Mouse (Mus musculus): ENCODE results near the gene Fam111a.
A peak's percentile ranks its signal among the peaks of the same experiment; 100 is the strongest.
"Not testable (repeated sequence)": the region's sequence is repeated elsewhere in the genome, so short reads cannot be mapped to it uniquely, and the experiment has no call there.

Gene Fam111a

DNA sequence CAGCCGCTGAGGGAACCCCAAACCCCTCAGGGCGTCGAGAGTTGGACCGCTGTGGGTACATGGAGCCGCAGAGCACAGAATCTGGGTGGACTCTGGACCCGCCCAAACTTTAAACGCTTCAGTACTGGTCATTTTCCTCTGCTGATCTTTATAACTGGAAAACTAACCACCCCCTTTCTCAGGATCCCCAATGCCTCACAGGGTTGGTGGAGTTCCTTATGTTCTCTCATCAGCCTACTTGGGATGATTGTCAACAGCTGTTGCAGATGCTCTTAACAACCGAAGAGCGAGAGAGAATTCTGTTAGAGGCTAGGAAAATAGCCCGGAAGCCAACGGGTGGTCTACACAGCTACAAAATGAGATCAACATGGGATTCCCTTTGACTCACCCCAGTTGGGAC is at the start of gene Fam111a:
TSS of gene Fam111a (plus strand) at position 301 of the 400 bp plus-strand sequence.
- DNase-seq: not testable (repeated sequence)

DNA sequence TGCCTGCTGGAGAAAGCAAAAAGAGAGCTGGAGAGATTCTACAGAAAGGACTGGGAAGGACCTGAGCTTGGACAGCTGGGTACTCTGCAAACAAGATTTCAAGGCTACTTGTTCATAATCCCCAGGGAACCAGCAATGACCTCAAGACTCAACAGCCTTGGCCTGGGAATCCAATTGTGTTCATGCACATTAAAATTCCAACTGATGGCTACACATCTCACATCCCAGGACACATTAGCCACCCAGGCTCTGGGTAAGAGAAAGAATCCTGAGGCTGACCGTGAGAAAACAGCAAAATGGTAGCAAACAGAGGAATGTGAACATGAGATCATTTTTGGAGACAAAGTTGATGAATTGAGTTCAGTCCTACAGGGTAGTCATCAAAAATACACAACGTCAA is 49.3 kb upstream of the Fam111a start:
- no peak for DNase-seq

DNA sequence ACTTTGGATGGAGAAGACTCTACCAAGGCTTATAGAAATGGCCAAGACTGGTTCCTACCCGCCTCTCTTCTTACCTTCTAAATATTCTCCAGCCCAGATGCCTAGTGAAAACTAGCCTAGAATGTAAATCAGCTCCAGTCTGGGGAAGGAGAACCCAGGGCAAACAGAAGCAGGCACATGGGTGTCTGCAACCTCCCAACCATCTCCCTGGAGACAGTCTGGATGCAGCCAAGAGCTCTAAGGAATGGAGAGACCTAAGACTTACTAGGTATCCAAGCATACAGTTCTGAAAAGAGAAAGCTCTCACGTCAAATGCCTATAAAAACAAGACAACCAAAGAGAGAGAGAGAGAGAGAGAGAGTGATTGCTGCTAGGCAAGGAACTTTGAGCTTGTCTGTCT is 47.6 kb upstream of the Fam111a start:
- DNase-seq: no peak

DNA sequence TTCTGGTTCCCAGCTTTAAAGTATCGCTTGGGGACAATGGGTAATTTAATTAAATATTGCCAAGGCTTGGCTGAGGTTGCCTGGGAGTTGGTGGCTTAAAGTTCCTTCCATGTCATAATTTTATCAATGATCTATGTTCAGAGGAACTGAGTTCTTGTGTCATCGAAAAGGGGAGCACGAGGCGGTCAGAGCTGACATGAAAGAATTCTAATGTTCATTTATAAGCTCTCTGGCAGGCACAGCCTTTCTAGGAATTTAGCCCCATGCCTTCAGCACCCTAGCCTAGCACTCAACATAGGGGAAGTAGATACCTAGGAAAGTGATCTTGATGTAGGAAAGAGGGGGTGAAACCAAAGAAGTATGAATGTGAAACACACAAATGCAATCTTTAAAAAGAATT is 47.2 kb upstream of the Fam111a start:
- DNase-seq: no peak

DNA sequence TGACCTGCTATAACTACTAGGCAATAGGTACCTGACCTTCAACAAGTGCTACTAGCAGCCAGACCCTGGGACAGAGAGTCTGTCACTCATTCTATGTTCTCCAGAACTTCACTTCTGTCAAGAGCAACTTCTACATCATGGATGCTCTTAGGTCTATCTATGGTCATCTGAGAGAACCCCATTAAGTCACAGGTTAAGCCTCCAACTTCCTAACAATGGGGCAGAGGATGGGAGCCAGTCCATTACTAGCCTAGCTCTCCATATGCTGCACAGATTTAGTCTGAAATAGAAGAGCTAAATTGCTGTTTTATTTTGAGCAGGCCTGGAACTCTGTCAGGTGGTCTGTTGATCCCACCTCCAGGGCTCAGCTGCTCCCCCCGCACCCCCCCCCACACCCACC is 46.6 kb upstream of the Fam111a start:
- no peak for DNase-seq

DNA sequence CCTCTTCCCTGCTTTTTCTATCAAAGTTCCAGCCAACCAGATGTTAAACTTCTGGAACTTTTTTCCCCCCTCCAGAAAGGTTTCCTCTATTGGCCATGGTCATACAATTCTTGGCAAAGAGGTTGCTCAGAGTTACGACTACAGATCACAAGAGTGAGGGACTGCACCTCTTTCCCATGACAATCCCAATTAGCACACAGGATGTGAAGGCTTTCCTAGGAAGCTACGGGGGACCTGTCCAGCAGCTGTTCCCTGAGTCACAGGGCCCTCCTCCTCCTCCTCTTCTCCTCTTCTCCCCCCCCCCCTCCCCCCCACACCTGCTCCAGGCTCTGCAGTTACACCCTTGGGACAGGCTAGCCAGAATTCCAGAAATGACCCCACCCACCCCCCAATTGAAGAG is 46.1 kb upstream of the Fam111a start:
- no peak for DNase-seq

DNA sequence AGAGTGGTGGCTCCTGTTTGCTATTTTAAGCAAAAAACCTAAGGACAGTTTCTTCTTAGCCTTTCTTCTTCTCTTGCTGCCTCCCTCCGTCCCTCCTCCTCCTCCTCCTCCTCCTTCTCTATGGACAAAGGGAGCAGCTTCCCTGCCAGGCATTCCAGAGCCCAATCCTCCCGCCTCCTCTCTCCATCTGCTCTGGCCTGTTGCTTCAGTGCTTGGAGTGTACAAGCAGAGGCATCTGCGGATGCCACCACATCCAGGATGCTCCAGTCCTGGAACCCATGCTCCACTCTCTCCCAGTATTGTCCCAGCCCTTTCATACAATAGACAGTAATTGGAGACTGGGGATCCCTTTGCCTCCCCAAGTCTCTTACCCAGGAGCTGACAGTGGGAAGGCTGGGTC is 45.4 kb upstream of the Fam111a start:
- DNase-seq: peak; percentile 51 to 69

DNA sequence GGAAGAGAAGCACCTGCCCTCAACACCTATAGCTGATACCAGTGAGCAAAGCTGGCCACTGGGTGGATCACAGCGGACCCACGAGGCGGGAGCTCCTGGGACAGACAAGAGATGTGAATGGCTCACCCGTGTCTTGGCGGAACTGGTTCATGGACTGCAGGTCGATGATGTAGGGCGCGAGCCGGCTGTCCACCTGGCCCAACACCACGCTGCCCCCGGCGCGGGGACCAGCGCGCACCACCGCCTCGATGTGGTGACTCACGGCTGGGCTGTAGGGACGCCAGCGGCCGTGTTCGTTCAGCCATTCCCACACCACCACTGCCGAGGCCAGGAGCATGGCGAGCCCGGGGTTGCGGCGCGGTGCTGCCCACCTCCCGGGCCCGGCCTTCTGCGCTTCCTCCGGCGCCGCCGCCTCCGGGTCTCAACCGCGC is 44.6 kb upstream of the Fam111a start:
- DNase-seq: peak; percentile 59 to 62

DNA sequence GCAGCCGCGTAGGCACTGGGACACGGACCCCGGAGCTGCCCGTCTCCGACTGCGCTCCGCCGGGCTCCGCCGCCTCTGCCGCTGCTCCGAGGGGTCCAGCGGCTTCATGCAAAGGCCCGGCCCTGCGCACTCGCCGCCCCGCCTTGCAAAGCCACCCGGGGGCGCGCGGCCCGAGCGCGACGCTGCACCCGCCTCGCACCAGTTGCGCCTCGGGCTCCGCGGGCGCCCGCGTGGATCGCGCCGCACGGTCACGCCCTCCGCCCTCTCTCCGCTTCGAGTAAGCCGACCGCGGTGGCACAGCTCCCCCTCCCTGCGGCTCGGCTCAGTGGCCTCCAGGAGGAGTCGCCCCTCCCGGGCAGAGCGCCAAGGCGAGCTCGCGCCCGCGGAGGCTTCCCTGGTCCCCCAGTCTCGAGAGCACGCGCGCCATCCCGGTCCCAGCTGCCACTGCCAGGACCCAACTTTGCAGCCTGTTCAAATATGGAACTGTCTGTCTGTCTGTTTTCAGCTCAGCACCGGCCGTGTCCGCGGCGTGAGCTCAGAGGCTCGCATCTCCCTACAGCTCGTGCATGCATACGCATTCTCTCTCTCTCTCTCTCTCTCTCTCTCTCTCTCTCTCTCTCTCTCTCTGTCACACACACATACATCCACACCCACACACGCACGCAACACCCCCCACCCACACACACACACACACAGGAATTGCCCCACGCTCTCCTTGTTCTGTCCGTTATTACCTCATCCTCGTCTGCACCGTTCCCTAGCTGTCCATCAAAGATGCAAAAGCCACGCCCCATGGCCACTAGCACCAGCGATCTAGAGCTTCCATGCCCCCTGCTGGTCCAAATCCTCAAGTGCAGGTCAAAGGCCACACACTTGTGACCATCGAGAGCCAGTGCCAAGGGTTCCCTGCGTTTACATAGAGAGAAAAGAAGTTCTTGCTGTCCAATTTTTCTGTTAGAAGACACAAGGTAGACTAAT is 43.9 kb upstream of the Fam111a start, which contains the start of gene Dtx4:
TSS of gene Dtx4 (minus strand) at position 85 of the 978 bp plus-strand sequence.
- DNase-seq: peak; percentile 95 to 96

DNA sequence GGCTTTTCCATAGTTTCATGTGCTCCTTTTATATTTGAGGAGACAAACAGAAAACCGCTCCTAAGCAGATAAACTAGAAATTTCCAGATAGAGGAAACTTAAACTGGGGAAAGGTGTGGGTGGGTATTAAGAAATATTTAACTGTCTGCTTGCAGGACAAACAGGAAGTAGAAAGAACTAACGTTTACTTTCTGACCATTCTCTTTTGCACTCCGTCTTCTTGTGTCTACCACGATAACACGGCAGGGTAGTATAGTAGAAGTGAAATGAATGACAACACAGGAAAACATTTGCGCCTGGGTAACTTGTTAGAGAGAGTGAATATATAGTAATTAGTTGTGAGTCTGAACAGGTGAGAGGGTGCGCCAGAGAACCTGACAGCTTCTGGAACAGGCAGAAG is 42.8 kb upstream of the Fam111a start:
- DNase-seq: no peak

DNA sequence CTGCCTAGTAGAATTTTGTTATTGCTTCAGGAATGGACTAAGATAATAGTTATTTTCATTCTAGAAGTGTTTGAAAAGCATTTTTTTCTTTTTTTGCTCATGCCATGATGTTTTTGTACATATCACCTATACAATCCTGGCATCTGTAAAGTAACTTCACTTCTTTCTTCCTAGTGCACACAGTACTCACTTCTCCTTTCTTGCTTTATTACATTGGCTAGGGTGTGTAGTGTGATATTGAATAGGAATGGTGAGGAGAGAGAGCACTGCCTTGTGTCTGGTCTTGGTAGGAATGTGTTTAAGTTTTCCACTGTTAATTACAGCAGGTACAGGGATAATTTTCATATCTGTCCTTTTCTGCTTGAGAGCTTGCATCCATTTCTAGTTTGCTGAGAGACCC is 30.9 kb upstream of the Fam111a start:
- DNase-seq: no peak

DNA sequence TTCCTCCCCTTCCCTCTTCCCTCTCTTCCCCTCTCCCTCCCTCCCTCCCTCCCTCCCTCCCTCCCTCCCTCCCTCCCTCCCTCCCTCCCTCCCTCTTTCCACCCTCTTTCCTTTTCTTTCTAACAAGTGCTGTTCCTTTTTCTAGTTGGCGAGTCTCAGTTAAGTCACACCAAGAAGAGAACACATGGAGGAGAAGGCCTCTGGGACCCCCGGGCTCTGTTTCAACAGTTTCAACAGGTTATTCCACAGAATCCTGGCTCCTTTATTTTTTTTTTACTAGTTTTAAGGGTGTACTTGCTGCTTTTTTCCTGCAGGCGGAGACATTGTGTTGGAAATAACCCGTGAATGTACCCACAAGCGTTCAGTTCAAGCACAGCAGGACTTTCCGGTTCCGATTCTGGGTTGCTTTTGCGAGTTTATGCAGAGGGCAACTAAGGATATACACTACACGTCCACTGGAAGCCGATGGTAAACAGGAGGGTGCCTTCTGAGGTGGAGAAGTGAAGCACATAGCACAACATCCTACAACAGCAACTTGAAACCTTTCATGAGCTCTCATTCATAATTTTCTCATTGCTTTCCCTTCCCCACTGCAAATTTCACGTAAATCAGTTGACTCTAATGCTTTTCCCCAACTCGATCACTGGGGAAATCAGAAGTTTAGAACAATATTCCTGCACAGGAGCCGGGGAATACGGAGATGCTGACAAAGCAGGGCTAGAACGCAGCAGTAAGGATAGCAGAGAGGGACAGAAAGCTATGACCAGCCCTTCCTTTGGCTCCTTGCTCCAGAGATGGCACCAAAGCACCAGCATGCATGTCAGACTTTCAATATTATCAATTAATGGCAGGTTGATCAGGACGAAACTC is 27.6 kb upstream of the Fam111a start:
- peak; percentile 48 to 70 for DNase-seq

DNA sequence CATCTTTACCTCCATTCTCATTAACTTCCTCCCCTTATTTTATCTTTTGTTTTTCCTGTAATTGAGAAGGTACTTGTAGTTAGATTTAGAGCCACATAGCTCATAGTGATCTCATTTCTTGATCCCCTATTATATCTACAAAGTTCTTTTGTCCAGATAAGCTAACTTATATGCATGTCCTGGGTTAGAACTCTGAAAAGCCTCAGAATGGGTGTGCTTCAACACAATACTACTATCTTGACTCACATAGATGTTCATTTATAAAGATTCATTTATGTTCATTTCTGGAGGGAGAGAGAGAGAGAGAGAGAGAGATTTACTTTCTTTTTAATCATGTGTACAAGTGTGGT is 27.0 kb upstream of the Fam111a start:
- DNase-seq: no peak

DNA sequence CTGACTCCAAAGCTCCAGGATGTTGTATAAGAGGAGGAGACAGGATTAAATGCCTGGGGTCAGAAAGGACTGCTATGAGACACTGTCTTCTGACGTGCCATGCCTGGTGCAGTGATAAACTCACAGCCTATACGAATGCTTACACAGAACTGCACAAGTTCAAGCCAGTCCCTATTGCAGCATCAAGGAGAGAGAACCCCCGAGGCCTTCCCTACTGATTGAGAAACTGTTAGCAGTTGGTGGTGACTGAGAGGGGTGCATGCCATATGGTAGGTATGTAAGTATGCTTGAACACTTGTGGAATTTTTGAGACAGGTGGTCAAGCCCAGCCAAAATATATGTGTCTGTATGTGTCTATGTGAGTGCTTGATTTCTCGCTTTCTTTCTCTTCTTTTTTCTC is 22.2 kb upstream of the Fam111a start:
- DNase-seq: no peak

DNA sequence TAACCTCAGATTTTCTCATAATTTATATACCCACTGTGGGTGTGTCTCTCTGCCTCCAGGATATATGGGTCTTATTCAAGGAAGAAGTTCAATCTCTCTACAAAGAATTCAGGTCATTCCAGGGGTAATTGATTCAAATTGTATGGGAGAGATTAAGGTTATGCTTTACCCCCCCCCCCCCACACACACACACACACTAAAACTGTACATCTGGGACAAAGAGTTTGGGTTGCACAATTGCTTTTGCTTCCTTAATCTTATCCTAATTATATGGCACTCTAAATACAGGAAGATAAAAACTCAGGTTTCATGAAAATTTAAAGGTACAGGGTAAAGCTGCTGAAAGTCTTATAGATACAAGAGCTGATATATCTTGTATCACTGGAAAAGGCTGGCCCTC is 8.4 kb upstream of the Fam111a start:
- no peak for DNase-seq

DNA sequence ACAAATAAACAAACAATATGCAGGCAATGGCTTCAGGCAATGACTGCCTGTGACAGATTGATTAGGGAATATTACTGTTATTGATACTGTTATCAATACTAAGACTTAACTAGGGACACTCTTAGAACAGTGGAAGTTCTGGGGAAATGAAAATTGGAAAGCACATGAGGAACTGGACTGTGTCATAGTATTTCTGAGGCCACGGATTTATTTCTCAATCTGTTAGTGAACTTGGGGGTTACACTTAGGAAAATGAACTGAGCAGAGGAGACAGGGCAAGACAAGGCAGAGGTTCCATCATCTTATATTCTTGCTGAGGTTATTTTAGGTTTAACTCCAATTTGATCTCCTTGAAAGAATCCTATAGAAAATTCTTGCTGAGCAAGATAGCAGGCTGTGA is 5.6 kb upstream of the Fam111a start:
- no peak for DNase-seq

DNA sequence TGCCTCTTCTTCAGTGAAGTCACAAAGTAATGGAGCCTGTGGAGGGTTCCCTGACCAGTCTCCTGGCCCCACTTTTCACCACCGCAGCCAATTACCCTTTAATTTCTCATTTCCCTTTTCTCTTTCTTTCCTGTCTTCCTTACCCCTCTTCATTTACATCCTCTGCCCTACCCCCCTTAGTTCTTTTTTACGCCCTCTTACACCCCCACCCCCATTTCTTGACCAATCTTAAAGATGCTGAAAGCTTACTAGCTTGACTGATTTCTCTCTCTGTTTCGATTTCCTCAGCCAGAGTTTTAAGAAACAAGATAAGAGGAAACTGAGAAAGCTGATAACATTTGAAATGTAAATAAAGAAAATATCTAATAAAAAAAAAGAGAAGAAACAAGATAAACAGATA is 4.8 kb upstream of the Fam111a start:
- DNase-seq: no peak

DNA sequence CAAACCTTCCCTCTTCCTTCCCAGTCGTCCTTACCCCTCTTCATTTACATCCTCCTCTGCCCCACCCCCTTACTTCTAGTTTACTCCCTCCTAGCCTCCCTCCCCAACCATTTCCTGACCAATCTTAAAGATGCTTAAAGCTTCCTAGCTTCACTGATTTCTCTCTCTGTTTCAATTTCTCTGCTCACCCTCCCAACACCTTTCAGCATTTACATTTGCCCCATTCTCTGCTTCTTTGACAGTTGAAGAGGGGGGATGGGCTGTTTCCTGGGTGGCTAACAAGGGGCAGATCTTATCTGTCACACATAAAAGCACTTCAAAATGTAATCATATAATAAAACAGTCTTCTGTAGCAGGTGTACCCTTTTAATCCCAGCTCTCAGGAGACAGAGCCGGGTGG is 3.9 kb upstream of the Fam111a start:
- no peak for DNase-seq

DNA sequence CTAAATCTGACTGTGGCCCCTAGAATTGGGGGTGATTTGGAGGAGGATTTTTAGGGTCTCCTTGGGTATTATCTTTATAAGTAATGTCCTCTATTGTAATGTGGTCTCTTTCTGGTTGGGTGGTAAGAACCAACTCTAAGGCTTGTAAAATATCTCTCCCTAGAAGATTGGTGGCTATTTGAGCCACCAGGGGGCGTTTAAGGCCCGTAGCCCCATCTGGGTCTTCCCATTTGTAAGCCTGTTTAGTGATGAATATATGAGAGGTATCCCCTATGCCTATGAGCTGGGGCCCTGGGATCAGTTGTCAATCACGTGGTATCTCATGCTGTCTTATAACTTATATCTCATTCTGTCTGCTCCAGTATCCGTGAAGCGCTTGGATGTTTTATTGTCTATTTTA is 3.6 kb downstream of the Fam111a start:
- DNase-seq: peak in 1 of 2 experiments; percentile 47

DNA sequence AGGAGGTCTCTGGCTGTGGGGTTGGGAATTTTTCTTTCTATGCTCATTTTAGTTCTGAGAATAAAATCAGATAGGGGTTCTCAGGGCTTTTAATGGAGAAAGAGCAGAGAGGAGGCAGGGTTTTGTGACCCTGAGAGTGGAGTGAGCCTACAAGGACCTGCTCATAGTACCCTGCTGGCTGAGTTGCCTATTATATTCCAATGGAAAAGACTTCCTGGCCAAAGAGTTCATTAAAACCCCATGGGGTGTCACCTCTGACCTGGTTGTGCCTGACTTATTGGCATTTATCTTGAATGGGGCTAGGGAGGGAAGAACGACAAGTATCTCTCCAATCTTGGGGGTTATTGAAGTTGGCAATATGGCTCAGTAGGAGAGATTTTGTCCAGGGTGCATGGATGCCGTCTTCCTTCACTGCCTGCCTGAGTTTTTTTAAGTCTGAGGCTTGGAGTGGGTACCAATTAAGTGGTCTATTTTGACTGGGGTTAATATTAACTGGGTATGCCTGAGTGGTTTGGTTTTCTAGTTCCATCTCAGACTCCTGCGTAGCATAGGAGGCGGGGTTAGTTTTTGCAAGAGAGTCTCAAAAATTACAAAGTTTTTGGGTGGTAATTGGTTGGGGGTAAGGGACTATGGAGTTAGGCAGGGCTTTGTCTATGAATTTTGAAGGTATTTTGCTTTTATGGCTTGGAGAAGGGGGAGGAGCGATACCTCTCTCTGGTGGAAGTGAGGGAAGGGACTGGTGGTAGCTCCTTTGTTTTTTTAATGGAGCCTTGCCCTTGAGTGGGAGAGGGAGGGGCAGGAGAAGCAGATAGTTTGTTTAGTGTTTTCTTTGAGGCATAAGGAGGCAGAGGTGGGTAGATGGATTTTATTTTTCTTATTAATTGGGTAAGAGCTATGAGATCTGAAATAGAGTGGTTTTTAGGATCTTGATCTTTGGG is 4.7 kb downstream of the Fam111a start:
- no peak for DNase-seq

DNA sequence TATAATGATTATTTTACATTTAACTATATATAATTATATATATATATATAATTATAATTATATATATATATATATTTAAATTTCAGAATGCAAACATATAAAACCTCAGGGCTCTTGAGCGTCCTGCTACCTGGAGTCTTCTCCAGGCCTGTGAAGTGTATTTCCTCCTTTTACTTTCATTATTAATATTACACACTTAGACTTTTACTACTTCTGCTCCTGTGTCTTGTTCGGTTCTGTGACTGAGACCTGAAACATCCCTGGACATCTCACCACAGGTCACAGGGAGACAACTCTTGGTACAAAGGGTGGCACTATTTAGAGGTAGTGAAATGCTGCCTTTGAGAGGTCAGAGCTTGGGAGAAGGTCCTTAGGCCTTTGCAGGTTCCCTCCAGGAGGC is 10.8 kb downstream of the Fam111a start:
- DNase-seq: no peak

DNA sequence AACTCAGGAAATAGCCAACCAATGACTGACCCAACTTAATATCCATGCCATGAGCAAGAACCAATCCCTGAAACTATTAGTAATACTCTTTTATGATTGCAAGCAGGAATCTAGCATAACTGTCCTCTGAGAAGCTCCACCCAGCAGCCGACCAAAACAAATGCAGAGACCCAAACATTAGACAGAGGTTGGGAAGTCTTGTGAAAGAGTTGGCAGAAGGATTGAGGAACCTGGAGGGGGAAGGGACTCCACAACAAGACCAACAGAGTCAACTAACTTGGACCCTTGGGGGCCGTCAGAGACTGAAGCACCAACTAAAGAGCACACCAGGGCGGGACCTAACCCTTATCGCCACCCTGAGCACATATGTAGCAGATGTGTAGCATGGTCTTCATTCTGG is 12.7 kb downstream of the Fam111a start:
- no peak for DNase-seq

DNA sequence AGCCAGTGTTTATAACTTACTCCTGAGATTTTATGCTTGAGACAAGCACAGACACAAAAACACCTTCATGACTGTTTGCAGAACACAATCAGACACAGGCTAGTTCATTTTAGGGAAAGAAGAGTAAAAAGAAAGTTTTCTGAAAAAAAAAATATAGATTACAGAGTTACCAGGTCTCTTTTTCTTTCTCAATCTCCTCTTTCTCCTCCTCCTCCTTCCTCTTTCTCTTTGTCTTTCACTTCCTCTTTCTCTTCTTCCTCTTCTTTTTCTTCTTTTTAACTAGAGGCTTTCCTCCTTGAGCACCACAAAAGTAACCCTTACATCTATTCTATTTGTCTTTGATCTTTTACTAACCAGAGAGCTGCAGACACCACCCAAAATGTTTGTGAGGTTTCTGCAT is 18.7 kb downstream of the Fam111a start:
- DNase-seq: no peak
